Mouse (Mus musculus) left cerebral cortex, adult 9 months (tissue): ENCODE measurements around the gene Plxnb2.
A peak's percentile ranks its signal among the peaks of the same experiment; 100 is the strongest.

Source experiments
- DNase-seq, 2 experiments: peaks; one replicate each; pipeline ENCODE4 v3.0.0; 2022; ENCODE audit warnings: low spot score in 2 of 2

Gene Plxnb2

DNA sequence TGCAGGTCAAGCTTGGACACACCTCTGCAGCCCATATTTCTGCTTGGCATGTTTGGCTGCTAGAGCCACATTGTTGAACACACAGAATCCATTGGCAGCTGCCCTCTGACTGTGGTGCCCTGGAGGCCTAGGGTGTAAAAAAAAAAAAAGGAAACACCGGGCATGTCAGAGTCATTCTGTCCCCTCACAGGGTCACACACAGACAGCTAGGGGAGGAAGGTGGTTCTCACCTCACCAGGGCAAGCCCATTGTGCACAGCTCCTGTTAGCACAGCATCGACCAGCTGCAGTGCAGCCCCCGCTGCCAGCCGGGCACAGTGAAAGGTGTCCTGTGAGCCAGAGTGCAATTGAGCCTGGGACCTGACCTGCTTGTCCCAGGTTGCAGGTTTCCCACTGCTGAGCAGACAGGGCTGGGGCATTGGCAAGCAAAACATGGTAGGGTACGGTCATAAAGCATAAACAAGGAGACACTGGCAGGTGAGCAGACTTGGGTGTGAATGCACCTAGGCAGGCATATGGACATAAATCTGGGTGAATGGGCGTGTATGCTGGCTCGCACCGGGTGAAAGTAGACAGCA is 53.1 kb downstream of the Plxnb2 start:
- DNase-seq, result no peak

- DNase-seq, result no peak
Measured at GRCm38 (mm10) chr15:89126622-89127021, 54.0 kb downstream of the Plxnb2 start.

GRCm38 (mm10) chr15:89125351-89125750 is 55.2 kb downstream of the Plxnb2 start:
- no peak for DNase-seq

DNA sequence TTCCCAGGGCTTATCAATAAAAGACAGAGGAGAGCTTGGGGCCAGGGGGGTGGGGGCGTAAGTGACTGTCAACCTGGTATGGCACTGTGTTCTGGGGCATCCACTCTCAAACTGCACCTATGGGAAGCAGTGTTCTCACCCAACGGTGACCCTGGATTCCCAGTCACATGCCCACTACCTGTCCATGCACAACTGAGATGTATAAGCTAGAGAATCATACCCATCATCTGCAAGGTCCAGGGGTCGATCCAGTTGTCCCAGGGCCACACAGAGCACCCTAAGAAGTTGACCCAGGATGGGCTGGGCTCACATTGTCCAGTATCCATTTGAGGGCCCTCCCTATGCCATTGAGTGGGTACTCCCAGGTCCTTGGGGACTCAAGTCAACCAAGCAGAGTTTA is 56.3 kb downstream of the Plxnb2 start:
- no peak for DNase-seq

GRCm38 (mm10) chr15:89123595-89123994 is 57.0 kb downstream of the Plxnb2 start:
- DNase-seq, result peak in 1 of 2 experiments; percentile 71

- DNase-seq, result peak; percentile 90 to 96
Measured at GRCm38 (mm10) chr15:89122649-89123366, 57.8 kb downstream of the Plxnb2 start, which contains the start of gene Tubgcp6. Tubgcp6 (minus strand) TSS chr15:89123112.

DNA sequence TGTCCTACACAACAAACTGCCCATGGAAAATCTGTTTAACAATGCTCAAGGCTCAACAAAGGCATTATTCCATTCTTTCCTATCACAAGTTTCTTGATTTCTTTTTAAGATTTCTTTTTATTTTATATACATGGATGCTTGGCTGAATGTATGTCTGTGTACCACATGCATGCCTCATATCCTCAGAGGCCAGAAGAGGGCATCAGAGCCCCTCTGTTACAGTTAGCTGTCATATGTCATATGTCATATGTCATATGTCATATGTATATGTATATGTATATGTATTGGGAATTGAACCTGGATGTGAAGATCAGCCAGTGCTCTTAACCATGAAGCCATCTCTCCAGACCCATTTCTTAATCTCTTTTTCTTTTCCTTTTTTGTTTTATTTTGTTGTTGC is 62.6 kb downstream of the Plxnb2 start:
- DNase-seq, result no peak

GRCm38 (mm10) chr15:89110147-89110546 is 70.4 kb downstream of the Plxnb2 start:
- DNase-seq, result no peak

DNA sequence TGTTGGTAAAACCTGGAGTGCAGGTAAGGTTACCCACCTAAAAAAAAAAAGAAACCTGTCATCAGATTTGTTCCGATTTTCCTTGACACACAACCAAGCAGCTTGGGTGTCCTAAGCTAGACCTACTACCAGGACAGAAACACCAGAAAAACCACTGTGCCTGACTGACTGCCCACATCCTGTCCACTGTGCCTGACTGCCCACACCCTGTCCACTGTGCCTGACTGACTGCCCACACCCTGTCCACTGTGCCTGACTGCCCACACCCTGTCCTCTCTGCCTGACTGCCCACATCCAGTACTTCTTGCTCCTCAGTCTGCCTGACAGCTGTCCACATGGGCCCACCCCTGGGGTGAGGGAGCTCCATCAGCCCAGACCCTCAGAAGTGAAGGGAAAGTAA is 73.6 kb downstream of the Plxnb2 start:
- no peak for DNase-seq

DNA sequence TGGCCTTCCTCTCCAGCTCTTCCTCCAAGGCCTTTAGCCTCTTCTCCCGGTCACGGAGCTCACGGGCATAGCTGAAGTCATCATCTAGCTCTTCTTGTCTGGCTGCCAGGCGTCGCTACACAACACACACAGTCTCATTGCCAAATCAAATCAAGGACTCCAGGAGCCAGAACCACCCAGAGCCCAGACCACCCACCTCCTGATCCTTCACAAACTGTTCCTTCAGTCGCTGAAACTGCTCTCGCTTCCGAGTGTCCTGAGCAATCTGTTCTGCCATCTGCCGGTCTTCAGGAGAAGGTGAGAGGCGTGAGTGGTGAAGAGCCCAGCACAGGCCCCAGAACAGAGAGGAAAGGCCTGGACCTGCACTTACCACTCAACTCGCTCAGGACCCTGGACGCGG is 74.5 kb downstream of the Plxnb2 start:
- peak in 1 of 2 experiments; percentile 63 for DNase-seq
